Mouse (Mus musculus) heart, adult 2 months (tissue): Measurements from ENCODE around the gene Ift81.

ENCODE experiments used
- EP300 ChIP-seq: fragments of 200-500 bp; IDR thresholded peaks from 2 replicates; pipeline ENCODE4 v1.6.1; 2011; ENCODE audit warnings: low read depth, low read length, control low read depth; ENCODE audit not compliant: insufficient read depth
- POLR2A ChIP-seq: fragments of 200-500 bp; IDR thresholded peaks from 2 replicates; pipeline ENCODE4 v1.6.1; 2011; ENCODE audit warnings: mild to moderate bottlenecking, low read depth, low read length, control low read depth; ENCODE audit not compliant: insufficient read depth

DNA sequence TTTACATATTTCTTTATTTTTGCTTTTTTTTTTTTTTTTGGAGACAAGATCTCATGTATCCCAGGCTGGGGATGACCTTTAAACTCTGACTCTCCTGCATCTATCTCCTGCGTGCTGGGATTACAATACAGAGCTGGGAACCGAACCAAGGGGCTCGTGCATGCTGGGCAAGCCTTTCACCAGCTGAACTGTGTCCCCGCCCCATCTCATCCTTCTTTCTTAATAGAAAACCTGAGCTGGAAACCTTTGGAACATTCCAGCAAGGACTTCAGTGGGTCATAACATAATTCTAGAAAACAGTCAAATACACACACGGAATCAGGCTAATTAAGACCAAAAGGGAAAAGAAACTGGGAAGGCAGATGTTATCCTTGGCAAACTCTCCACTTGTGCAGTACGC is 102.3 kb downstream of the Ift81 start:
- TF ChIP-seq POLR2A, result no peak
- TF ChIP-seq EP300, result no peak
